Mouse (Mus musculus) midbrain, embryonic 15.5 days (tissue): ENCODE measurements around the gene Lrmp. TPM values are rescaled to one million over a fixed set of nuclear protein-coding genes. Genes with fewer than 3 reads are reported as not detected.
A peak's percentile ranks its signal among the peaks of the same experiment; 100 is the strongest.

ENCODE experiments used
- ATAC-seq: fragments of 200-750 bp; cut with Nextera tagmentation; replicated peaks from 2 replicates; pipeline ENCODE4 v1.8.0; 2017; ENCODE audit warnings: moderate TSS enrichment
- H3K27ac ChIP-seq: fragments of 300-500 bp; sonication (generic); 2 replicates; pipeline ENCODE4 v1.5.1; 2015; ENCODE audit warnings: mild to moderate bottlenecking, inconsistent platforms
- H3K27me3 ChIP-seq: fragments of 300-500 bp; sonication (generic); replicated peaks from 2 replicates; pipeline ENCODE4 v1.6.1; 2015; ENCODE audit warnings: inconsistent platforms
- H3K36me3 ChIP-seq: fragments of 300-500 bp; sonication (generic); replicated peaks from 2 replicates; pipeline ENCODE4 v1.6.1; 2015; ENCODE audit warnings: inconsistent platforms
- H3K4me1 ChIP-seq: fragments of 300-500 bp; sonication (generic); 2 replicates; pipeline ENCODE4 v1.6.1; 2015; ENCODE audit warnings: inconsistent platforms
- H3K4me2 ChIP-seq: fragments of 300-500 bp; sonication (generic); 2 replicates; pipeline ENCODE4 v1.6.1; 2015; ENCODE audit warnings: inconsistent platforms, mild to moderate bottlenecking, moderate library complexity
- H3K4me3 ChIP-seq: fragments of 300-500 bp; sonication (generic); 2 replicates; pipeline ENCODE4 v1.5.1; 2015; ENCODE audit warnings: mild to moderate bottlenecking, inconsistent platforms
- H3K9ac ChIP-seq: fragments of 300-500 bp; sonication (generic); 2 replicates; pipeline ENCODE4 v1.6.1; 2015; ENCODE audit warnings: mild to moderate bottlenecking, inconsistent platforms
- H3K9me3 ChIP-seq: fragments of 300-500 bp; sonication (generic); 2 replicates; pipeline ENCODE4 v1.6.1; 2016; ENCODE audit warnings: inconsistent platforms
- WGBS: fragments of 180-500 bp; shearing (Covaris S2); methylation state at CpG from one replicate; pipeline ENCODE4 v1.1.7; 2015; ENCODE audit warnings: mixed read lengths; 5-methylcytosine and 5-hydroxymethylcytosine counted together
- polyA plus RNA-seq: library from polyadenylated mRNA; unstranded; fragments of >200 nt; fragmentation: Nextera tagmentation; extraction: Ambion mirVana; gene quantifications from 2 replicates; pipeline ENCODE4 v1.2.1, GENCODE M21; 2015

Gene Lrmp
- polyA plus RNA-seq, 1 experiment from 2014 or later: 0.62 TPM

GRCm38 (mm10) chr6:145193038-145193437 lies 77.6 kb downstream of the Lrmp start:
- Histone ChIP-seq H3K4me2 (no peak overlapping the region), H3K9ac (no peak overlapping the region), H3K27ac (no peak overlapping the region), H3K36me3 (no peaks in the 10 kb centered on the region), H3K4me3 (no peak overlapping the region), H3K4me1 (no peaks in the 10 kb centered on the region), H3K9me3 (no peaks in the 10 kb centered on the region), H3K27me3 (no peaks in the 10 kb centered on the region)
- ATAC-seq: no peak
- 92% methylated on average over 3 of the region's 3 CpGs for WGBS

DNA sequence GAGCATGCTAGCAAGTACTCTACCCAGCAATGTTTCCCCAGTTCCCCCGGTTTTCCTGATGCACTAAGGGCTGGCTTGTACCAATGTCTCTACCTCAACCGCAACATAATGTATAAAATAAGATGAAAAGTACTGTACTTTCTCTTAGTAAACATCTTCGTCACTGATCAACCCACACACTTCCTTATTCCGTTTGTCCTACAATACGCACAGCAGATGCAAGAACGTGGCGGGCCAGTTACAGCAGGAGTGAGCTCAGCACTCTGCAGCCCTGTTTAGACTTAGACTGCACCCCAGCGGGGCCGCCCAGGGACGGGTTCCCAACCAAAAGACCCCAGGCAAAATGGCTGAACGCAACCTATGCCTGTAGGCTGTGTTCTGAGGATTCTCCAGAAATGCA lies 78.0 kb downstream of the Lrmp start:
- Histone ChIP-seq H3K27me3 (no peaks in the 10 kb centered on the region), H3K4me2 (no peak overlapping the region), H3K9me3 (no peaks in the 10 kb centered on the region), H3K9ac (no peak overlapping the region), H3K27ac (no peak overlapping the region), H3K4me1 (no peaks in the 10 kb centered on the region), H3K4me3 (no peak overlapping the region), H3K36me3 (no peaks in the 10 kb centered on the region)
- ATAC-seq: no peak
- 80% methylated on average over 11 of the region's 11 CpGs for WGBS

- Histone ChIP-seq H3K4me3 (no peak overlapping the region), H3K4me1 (no peaks in the 10 kb centered on the region), H3K9me3 (no peaks in the 10 kb centered on the region), H3K9ac (no peak overlapping the region), H3K4me2 (no peak overlapping the region), H3K27me3 (no peaks in the 10 kb centered on the region), H3K36me3 (no peaks in the 10 kb centered on the region), H3K27ac (no peak overlapping the region)
- WGBS: 94% methylated on average over 8 of the region's 8 CpGs
- ATAC-seq: no peak
Observed at GRCm38 (mm10) chr6:145197949-145198686, 82.7 kb downstream of the Lrmp start.

DNA sequence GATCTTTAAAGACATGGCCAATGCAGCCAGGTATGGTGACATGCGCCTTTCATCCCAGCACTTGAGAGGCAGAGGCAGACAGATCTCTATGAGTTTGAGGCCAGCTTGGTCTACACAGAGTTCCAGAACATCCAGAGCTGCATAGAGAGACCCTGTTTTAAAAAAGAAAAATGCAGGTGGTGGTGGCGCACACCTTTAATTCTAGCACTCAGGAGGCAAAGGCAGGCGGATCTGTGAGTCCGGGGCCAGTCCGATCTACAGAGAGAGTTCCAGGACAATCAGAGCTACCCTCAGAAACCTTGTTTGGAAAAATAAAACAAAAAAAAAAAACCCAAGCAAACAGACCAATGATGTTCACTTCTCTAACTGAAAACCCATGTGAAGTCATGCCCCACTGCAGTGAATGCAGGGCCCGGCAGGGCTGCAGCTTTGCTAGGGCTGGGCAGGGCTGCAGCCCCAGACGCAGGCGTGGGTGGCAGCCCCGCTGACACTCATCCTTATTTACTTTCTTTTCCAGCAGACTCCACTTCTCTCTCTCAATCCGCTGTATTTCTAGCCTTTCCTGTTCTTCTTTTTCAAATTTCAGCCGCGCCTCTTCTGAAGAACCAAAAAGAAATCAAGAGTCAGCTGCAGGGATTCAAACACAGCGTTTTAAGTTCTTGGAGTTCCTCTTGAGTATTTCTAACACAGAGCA lies 87.1 kb downstream of the Lrmp start:
- H3K4me3 ChIP-seq: no peak overlapping the region
- H3K36me3 ChIP-seq: no peaks in the 10 kb centered on the region
- no peaks in the 10 kb centered on the region for H3K9me3 ChIP-seq
- H3K4me2 ChIP-seq: no peak overlapping the region
- no peak overlapping the region for H3K9ac ChIP-seq
- 83% methylated on average over 13 of the region's 13 CpGs for WGBS
- no peak for ATAC-seq
- no peaks in the 10 kb centered on the region for H3K4me1 ChIP-seq
- H3K27me3 ChIP-seq: no peaks in the 10 kb centered on the region
- no peak overlapping the region for H3K27ac ChIP-seq

GRCm38 (mm10) chr6:145204440-145204839 lies 89.0 kb downstream of the Lrmp start:
- Histone ChIP-seq H3K27me3 (no peaks in the 10 kb centered on the region), H3K9me3 (no peaks in the 10 kb centered on the region), H3K9ac (no peak overlapping the region), H3K4me3 (no peak overlapping the region), H3K27ac (no peak overlapping the region), H3K4me1 (no peaks in the 10 kb centered on the region), H3K4me2 (no peak overlapping the region), H3K36me3 (no peaks in the 10 kb centered on the region)
- ATAC-seq: no peak
- 92% methylated on average over 6 of the region's 6 CpGs for WGBS

DNA sequence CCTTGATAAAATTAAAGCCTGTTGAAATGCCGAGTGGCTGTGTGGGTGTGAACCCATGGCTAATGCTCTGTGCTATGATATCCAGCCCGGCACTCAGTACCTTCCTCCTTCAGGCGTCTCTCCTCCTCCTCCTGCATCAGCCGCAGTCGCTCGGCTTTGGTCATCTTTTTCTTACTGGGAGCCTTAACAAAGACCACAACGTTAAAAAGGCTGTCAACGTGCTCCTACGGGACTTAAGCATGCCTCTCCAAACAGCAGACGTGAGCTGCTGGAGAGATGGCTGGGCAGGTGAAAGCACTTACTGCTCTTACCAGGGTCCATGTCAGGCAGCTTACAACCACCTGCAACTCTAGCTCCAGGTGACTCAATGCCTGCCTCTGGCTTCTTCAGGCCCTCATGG lies 89.7 kb downstream of the Lrmp start:
- Histone ChIP-seq H3K4me1 (peaks cover 3% of the 10 kb centered on the region; the same call in 1 of the 2 replicates), H3K4me3 (no peak overlapping the region), H3K9ac (no peak overlapping the region), H3K9me3 (no peaks in the 10 kb centered on the region), H3K4me2 (no peak overlapping the region), H3K36me3 (no peaks in the 10 kb centered on the region), H3K27ac (no peak overlapping the region), H3K27me3 (no peaks in the 10 kb centered on the region)
- ATAC-seq: no peak
- 69% methylated on average over 10 of the region's 10 CpGs for WGBS

DNA sequence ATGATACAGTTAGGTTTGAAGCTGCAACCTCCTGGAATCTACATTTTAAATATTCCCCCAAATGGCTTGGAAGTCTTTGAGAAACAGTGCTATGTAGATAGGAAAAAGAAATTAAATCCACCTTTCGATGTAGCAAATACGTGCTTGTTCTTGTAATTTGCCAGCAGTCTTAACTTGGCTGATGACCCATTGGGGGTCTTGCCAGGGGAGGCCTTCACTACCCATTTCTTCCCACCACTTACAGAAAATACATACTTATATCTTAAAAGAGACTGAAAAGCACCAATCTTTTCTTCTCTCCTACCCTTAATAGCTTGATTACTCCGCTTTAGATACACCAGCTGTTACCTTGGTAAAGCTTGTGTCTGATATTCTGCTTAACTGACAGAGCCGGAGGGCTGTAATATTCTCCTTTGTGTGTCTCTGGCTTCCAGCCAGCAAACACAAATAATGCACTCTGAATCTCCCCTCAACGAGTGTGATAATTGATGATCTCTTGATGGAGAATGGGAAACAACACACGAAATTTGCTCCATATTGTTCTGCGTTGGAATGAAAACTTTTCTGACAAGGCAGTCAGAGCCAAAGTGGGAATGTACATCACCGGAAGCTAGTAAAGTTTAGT lies 94.7 kb downstream of the Lrmp start:
- H3K4me2 ChIP-seq: peak overlapping the region; percentile 60
- H3K27ac ChIP-seq: peak overlapping the region; percentile 34; the same call in 1 of the 2 replicates
- H3K36me3 ChIP-seq: no peaks in the 10 kb centered on the region
- peak; percentile 1; the same call in 1 of the 2 replicates for ATAC-seq
- 30% methylated on average over 8 of the region's 8 CpGs for WGBS
- peak overlapping the region; percentile 41 for H3K4me3 ChIP-seq
- H3K9ac ChIP-seq: no peak overlapping the region; the same call in 1 of the 2 replicates
- H3K27me3 ChIP-seq: no peaks in the 10 kb centered on the region
- H3K4me1 ChIP-seq: peaks cover 17% of the 10 kb centered on the region
- no peaks in the 10 kb centered on the region for H3K9me3 ChIP-seq

DNA sequence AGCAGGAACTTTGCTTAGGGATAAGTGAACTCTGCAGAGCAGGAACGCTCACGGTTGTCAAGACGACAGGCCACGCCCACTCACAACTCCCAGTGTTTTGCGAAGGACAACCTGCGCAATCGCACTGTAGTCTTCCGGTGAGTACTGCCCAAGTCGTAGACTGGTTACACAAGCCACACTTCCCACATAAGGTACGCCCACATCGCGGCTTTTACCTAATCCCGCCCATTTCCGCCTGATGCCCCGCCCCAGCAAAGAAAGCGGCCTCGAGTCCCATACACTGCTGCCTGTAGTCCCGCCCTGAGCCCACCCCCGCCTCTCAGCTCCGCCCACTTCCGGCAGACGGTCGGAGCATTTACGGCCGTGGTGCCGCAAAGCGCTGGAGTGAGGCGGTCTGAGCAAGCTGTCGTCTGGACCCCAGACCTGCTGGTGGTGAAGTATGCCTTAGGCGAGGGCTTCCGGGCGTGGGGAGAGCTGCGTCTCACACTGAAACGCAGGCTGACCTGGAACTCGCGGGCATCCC lies 95.4 kb downstream of the Lrmp start, which contains the start of the genes Casc1 and Etfrf1:
Gene Casc1 (minus strand): TSS at position 190 of the 523 bp plus-strand sequence.
Gene Etfrf1 (plus strand): TSS at position 319 of the 523 bp plus-strand sequence.
- Histone ChIP-seq H3K27me3 (no peaks in the 10 kb centered on the region), H3K9me3 (no peaks in the 10 kb centered on the region), H3K9ac (peak within 1 kb of the TSS; percentile 72), H3K27ac (peak within 1 kb of the TSS; percentile 91), H3K4me3 (peak within 1 kb of the TSS; percentile 60), H3K4me1 (peaks cover 17% of the 10 kb centered on the region), H3K36me3 (no peaks in the 10 kb centered on the region), H3K4me2 (peak within 1 kb of the TSS; percentile 60)
- under 1% methylated on average over 36 of the region's 36 CpGs for WGBS
- ATAC-seq: peak; percentile 100

GRCm38 (mm10) chr6:145211376-145212305 lies 96.2 kb downstream of the Lrmp start:
- no peaks in the 10 kb centered on the region for H3K36me3 ChIP-seq
- peak overlapping the region; percentile 91 for H3K27ac ChIP-seq
- H3K9me3 ChIP-seq: no peaks in the 10 kb centered on the region
- peak; percentile 48 for ATAC-seq
- peak overlapping the region; percentile 59 for H3K4me2 ChIP-seq
- 4% methylated on average over 21 of the region's 21 CpGs for WGBS
- peaks cover 17% of the 10 kb centered on the region for H3K4me1 ChIP-seq
- H3K4me3 ChIP-seq: peak overlapping the region; percentile 60
- H3K9ac ChIP-seq: peak overlapping the region; percentile 72
- H3K27me3 ChIP-seq: no peaks in the 10 kb centered on the region

DNA sequence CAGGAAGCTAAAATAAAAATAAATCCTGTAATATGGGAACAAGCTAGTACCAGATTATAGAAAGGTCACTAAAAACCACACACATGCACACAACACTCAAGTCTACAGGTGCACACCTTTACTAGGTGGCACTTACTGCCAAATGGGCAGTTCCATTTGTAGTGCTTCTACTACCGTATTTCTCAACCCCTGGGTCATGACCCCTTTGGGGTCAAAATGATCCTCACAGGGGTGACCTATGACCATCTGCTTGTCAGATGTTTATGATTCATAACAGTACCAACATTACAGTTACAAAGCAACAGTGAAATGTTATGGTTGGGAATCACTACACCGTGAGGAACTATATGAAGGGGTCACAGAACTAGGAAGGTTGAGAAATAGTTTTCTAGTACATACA lies 98.5 kb downstream of the Lrmp start:
- no peak overlapping the region for H3K4me2 ChIP-seq
- H3K4me1 ChIP-seq: peaks cover 17% of the 10 kb centered on the region
- H3K27ac ChIP-seq: no peak overlapping the region
- no peak overlapping the region for H3K9ac ChIP-seq
- WGBS: 84% methylated on average over 2 of the region's 2 CpGs
- no peaks in the 10 kb centered on the region for H3K9me3 ChIP-seq
- no peak for ATAC-seq
- H3K36me3 ChIP-seq: no peaks in the 10 kb centered on the region; the same call in 1 of the 2 replicates
- no peaks in the 10 kb centered on the region for H3K27me3 ChIP-seq
- no peak overlapping the region for H3K4me3 ChIP-seq

GRCm38 (mm10) chr6:145215826-145216225 lies 100.4 kb downstream of the Lrmp start:
- Histone ChIP-seq H3K9ac (no peak overlapping the region), H3K27ac (no peak overlapping the region), H3K27me3 (no peaks in the 10 kb centered on the region), H3K36me3 (peaks cover 4% of the 10 kb centered on the region; the same call in 1 of the 2 replicates), H3K4me3 (no peak overlapping the region), H3K4me2 (no peak overlapping the region), H3K4me1 (peaks cover 9% of the 10 kb centered on the region), H3K9me3 (no peaks in the 10 kb centered on the region)
- ATAC-seq: no peak
- WGBS: 92% methylated on average over 3 of the region's 3 CpGs
